Mouse (Mus musculus) neural tube, embryonic 15.5 days (tissue): ENCODE data around the gene Sppl2c. TPM values are rescaled to one million over a fixed set of nuclear protein-coding genes. Genes with fewer than 3 reads are reported as not detected.

Experiments
- ATAC-seq: fragments of 200-750 bp; cut with Nextera tagmentation; 2 replicates; pipeline ENCODE4 v1.8.0; 2017; ENCODE audit warnings: mild to moderate bottlenecking, moderate TSS enrichment, moderate library complexity; ENCODE audit not compliant: low FRiP score
- H3K27ac ChIP-seq: fragments of 300-500 bp; sonication (generic); replicated peaks from 2 replicates; pipeline ENCODE4 v1.5.1; 2015; ENCODE audit warnings: mild to moderate bottlenecking, inconsistent platforms
- H3K27me3 ChIP-seq: fragments of 300-500 bp; sonication (generic); replicated peaks from 2 replicates; pipeline ENCODE4 v1.6.1; 2015; ENCODE audit warnings: inconsistent platforms
- H3K36me3 ChIP-seq: fragments of 300-500 bp; sonication (generic); 2 replicates; pipeline ENCODE4 v1.6.1; 2015; ENCODE audit warnings: inconsistent platforms
- H3K4me1 ChIP-seq: fragments of 300-500 bp; sonication (generic); 2 replicates; pipeline ENCODE4 v1.6.1; 2015; ENCODE audit warnings: inconsistent platforms
- H3K4me2 ChIP-seq: fragments of 300-500 bp; sonication (generic); 2 replicates; pipeline ENCODE4 v1.6.1; 2015; ENCODE audit warnings: inconsistent platforms, mild to moderate bottlenecking, moderate library complexity
- H3K4me3 ChIP-seq: fragments of 300-500 bp; sonication (generic); replicated peaks from 2 replicates; pipeline ENCODE4 v1.5.1; 2015; ENCODE audit warnings: mild to moderate bottlenecking, inconsistent platforms
- H3K9ac ChIP-seq: fragments of 300-500 bp; sonication (generic); replicated peaks from 2 replicates; pipeline ENCODE4 v1.6.1; 2015; ENCODE audit warnings: mild to moderate bottlenecking, inconsistent platforms
- H3K9me3 ChIP-seq: fragments of 300-500 bp; sonication (generic); replicated peaks from 2 replicates; pipeline ENCODE4 v1.6.1; 2016; ENCODE audit warnings: inconsistent platforms
- WGBS: fragments of 180-500 bp; shearing (Covaris S2); methylation state at CpG from one replicate; pipeline ENCODE4 v1.1.7; 2015; ENCODE audit warnings: mixed read lengths; 5-methylcytosine and 5-hydroxymethylcytosine counted together
- polyA plus RNA-seq: library from polyadenylated mRNA; unstranded; fragments of >200 nt; fragmentation: Nextera tagmentation; extraction: Ambion mirVana; gene quantifications from 2 replicates; pipeline ENCODE4 v1.2.1, GENCODE M21; 2015

Sppl2c gene
- polyA plus RNA-seq, 1 experiment from 2014 or later = not detected

DNA sequence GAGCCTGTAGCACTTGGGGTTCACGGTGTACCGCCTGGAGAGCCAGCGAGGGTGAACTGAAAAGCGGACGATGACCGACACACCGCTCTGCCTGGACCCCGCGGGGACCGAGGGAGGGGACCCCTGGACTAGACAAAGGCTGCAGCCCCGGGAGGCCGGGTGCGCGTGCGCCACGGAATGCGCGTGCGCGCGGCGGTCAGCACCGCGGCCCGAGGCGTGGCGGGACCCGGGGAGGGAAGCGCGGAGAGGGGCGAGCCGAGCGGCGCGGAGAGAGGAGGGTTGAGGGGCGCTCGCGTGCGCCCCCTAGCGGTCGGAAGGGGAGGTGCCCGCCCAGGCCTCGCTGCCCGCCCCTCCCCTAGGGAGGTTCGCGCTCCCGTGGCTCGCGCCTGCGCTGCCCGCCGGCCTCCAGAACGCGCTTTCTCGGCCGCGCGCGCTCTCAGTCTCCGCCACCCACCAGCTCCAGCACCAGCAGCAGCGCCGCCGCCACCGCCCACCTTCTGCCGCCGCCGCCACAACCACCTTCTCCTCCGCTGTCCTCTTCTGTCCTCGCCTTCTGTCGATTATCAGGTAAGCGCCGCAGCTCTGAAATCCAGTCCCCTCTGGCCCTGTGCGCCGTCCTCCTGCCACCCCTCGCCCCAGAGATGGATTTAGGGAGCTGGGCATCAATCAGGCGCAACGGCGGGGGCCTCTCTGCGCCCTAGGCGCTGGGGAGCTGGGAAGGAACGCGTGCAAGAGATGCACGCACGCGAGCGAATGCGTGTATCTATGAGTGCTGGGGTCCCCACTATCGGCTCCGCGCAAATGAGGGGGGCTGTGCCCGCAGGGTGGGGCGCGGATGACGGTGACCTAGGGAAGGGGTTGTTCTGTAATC, 45.1 kb downstream of the Sppl2c start, which contains the start of gene Mapt:
TSS of gene Mapt (plus strand) at position 350 of the 871 bp plus-strand sequence.
- Histone ChIP-seq H3K4me1 (peaks cover 46% of the 10 kb centered on the region), H3K27ac (peak within 1 kb of the TSS; percentile 94), H3K36me3 (no peaks in the 10 kb centered on the region), H3K4me2 (peak within 1 kb of the TSS; percentile 79), H3K27me3 (no peaks in the 10 kb centered on the region; the same call in 1 of the 2 replicates), H3K9ac (peak within 1 kb of the TSS; percentile 86), H3K9me3 (no peaks in the 10 kb centered on the region), H3K4me3 (peak within 1 kb of the TSS; percentile 57)
- under 1% methylated on average over 59 of the region's 94 CpGs for WGBS
- peak; percentile 74 for ATAC-seq

DNA sequence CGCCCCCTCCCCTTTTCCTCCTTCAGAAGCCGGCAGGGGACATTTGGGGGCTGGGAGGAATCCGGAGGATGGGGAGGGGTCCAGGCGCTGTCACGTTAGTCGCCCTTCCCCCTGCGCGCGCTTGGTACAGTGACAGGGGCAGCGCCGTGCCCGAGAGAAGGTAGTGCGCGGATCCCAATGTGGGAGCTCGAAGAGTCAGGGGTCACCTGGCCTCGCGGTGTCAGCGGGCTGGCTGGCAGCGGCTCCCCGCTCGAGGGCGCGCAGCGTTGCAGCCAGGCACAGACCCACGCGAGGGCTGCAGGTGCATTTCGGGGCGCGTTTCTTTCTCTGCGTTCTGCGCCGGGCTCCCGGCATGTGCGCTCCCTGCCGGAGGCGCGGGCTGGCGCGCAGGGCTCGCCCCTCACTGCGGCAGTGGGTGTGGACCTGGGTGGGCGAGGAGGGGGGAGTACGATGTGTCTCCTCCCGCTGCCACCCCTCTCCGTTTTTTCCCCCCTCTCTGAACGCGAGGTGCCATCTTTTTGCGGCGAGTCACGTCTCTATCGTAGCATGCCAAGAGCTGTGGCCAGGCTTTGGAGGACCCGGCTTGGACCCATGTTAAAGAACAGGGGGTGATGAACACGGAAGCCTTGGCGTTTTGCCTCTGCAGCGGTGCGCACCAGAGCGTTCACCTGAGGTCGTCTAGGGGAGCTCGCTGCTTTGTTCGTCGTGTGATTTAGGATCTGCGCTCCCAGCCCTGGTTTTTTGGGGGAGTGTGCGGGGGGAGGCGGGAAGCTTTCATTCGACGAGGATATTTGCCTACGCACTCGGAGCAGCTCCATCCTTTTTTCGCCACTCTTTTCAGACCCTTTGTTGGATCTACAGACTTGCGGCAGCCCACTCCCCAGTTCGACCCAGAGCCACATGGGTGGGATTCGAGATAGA, 46.3 kb downstream of the Sppl2c start:
- Histone ChIP-seq H3K9me3 (no peaks in the 10 kb centered on the region), H3K36me3 (no peaks in the 10 kb centered on the region), H3K4me3 (peak overlapping the region; percentile 57), H3K4me2 (peak overlapping the region; percentile 79), H3K27ac (peak overlapping the region; percentile 94), H3K9ac (peak overlapping the region; percentile 86), H3K4me1 (peaks cover 57% of the 10 kb centered on the region), H3K27me3 (no peaks in the 10 kb centered on the region; the same call in 1 of the 2 replicates)
- under 1% methylated on average over 69 of the region's 72 CpGs for WGBS
- ATAC-seq = peak; percentile 64

DNA sequence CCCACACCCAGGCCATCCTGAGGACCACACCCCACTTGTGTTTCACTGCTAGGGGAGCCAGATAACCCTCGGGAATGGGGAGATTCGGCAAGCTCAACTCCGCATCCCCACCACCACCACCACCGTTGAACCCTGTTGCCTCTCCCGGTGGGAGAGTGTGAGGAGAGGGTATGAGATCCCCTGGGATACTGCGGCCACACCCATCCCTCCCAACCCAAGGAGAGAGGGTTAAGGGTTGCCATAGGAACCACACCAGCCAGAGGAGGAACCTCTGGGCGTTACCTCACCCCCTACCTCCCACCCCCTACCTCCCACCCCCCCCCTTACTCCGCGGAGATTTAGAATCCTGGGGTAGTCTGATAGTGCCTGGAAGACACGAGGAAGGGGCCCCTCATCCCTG, 47.0 kb downstream of the Sppl2c start:
- no peaks in the 10 kb centered on the region; the same call in 1 of the 2 replicates for H3K27me3 ChIP-seq

DNA sequence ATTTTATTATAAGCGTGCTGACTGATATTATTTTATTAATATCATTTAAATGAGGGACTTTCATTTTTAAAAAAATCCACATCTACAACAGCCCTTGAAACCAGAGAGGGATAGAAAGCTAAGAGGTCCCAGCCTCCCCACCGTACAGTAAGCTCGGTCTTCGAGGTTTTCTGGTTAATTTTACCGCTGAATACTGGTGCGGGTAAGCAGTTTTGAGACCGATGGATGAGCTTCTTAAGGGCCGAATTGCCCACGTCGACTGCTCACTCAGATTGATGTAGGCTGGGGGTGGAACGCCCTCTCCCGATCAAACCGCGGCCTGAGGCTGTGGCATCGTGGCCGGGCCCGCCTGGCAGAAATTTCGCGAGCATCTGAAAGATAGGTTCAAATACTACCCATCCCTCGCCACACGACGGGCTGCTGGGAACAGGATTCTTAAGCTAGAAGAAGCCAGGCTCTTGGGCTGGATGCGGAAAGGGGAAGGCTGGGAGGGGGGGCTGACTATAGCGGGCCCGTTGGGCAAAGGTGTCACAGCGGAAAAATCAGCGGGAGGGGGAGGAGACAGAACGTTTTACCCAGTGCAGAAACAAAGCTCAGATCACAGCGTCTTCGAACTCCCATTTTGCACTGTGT, 47.6 kb downstream of the Sppl2c start:
- Histone ChIP-seq H3K4me3 (peak overlapping the region; percentile 57), H3K27ac (peak overlapping the region; percentile 94), H3K9me3 (no peaks in the 10 kb centered on the region), H3K27me3 (no peaks in the 10 kb centered on the region; the same call in 1 of the 2 replicates), H3K4me2 (peak overlapping the region; percentile 79), H3K4me1 (peaks cover 69% of the 10 kb centered on the region), H3K9ac (peak overlapping the region; percentile 86), H3K36me3 (no peaks in the 10 kb centered on the region)
- ATAC-seq = no peak
- 1% methylated on average over 30 of the region's 30 CpGs for WGBS

More for the DNA sequence above, 47.0 kb downstream of the Sppl2c start:
- Histone ChIP-seq H3K4me2 (peak overlapping the region; percentile 79), H3K4me3 (peak overlapping the region; percentile 57), H3K9ac (peak overlapping the region; percentile 86), H3K27ac (peak overlapping the region; percentile 94), H3K4me1 (peaks cover 64% of the 10 kb centered on the region), H3K9me3 (no peaks in the 10 kb centered on the region), H3K36me3 (no peaks in the 10 kb centered on the region)
- WGBS = under 1% methylated on average over 10 of the region's 10 CpGs
- ATAC-seq = no peak

DNA sequence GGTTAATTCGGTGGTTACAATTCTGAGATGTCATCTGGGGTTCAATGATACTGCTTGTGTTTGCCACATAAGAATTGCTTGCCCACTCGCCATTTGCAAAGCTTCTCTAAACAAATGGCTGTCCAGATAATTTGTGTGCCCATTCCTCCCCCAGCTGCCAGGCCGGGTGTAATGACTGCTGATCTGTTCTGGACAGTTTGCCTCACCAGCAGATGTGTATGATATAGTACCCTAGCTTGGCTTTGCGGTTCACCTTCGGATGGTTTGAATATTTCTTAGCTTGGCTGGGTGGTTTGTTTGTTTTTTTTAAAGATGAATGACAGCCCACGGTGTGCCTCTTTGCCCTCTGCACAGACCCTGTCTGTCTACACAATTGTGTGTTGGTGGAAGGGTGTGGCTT, 48.6 kb downstream of the Sppl2c start:
- no peak overlapping the region for H3K27ac ChIP-seq
- peak overlapping the region; percentile 57 for H3K4me3 ChIP-seq
- no peaks in the 10 kb centered on the region for H3K9me3 ChIP-seq
- ATAC-seq = no peak
- H3K9ac ChIP-seq = peak overlapping the region; percentile 86
- WGBS = 18% methylated on average over 6 of the region's 6 CpGs
- peak overlapping the region; percentile 79 for H3K4me2 ChIP-seq
- H3K27me3 ChIP-seq = no peaks in the 10 kb centered on the region; the same call in 1 of the 2 replicates
- H3K4me1 ChIP-seq = peaks cover 69% of the 10 kb centered on the region
- no peaks in the 10 kb centered on the region for H3K36me3 ChIP-seq

DNA sequence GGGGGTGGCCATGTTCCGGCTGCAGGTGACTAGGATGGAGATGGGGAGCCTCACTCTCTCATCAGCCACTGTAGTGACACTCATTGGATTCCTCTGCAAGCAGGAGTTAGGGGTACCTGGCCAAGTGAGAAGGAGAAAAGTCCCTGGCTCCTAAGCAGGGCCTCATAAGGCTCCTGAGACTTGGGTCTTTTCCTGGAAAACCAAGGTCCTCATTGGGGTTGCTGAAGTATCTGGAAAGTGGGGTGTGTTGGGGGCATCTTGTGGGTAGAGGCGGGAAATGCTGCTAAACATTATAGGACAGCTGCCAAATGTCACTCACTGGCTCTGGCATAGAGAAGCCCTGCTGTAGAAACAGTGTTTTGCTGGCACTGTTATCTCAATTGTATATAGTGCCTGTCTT, 49.8 kb downstream of the Sppl2c start:
- H3K4me1 ChIP-seq = peaks cover 62% of the 10 kb centered on the region
- ATAC-seq = no peak
- no peak overlapping the region for H3K27ac ChIP-seq
- H3K36me3 ChIP-seq = no peaks in the 10 kb centered on the region
- 0 out of 2 replicates have a peak overlapping the region, but pooled peaks have one; percentile 9 for H3K9ac ChIP-seq
- H3K4me2 ChIP-seq = peak overlapping the region; percentile 79
- no peaks in the 10 kb centered on the region for H3K9me3 ChIP-seq
- peak overlapping the region; percentile 57 for H3K4me3 ChIP-seq
- WGBS = 76% methylated on average over 2 of the region's 2 CpGs
- H3K27me3 ChIP-seq = no peaks in the 10 kb centered on the region; the same call in 1 of the 2 replicates

DNA sequence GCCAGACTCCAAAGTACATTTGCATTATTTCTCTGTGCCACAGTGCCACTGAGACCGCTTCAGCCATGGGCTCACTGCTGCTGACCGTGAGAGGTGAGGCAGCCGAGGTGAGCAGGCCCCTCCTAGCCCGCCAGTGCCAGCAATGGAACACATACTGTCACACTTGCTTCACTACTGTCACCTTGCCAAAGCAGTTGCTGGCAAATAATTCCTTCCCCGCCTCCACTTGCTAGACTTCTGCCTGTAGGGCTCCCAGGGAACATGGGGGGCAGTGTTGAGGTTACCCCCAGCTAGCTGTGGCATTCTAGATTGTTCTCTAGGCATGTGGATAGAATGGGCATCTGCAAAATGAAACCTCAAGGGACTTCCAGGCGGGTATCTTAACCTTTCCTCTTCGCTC, 51.1 kb downstream of the Sppl2c start:
- Histone ChIP-seq H3K9me3 (no peaks in the 10 kb centered on the region), H3K4me1 (peaks cover 56% of the 10 kb centered on the region), H3K9ac (no peak overlapping the region), H3K27ac (peak overlapping the region; percentile 33), H3K4me3 (0 out of 2 replicates have a peak overlapping the region, but pooled peaks have one; percentile 0), H3K36me3 (no peaks in the 10 kb centered on the region), H3K27me3 (no peaks in the 10 kb centered on the region; the same call in 1 of the 2 replicates), H3K4me2 (peak overlapping the region; percentile 79)
- WGBS = 48% methylated on average over 7 of the region's 7 CpGs
- no peak for ATAC-seq

DNA sequence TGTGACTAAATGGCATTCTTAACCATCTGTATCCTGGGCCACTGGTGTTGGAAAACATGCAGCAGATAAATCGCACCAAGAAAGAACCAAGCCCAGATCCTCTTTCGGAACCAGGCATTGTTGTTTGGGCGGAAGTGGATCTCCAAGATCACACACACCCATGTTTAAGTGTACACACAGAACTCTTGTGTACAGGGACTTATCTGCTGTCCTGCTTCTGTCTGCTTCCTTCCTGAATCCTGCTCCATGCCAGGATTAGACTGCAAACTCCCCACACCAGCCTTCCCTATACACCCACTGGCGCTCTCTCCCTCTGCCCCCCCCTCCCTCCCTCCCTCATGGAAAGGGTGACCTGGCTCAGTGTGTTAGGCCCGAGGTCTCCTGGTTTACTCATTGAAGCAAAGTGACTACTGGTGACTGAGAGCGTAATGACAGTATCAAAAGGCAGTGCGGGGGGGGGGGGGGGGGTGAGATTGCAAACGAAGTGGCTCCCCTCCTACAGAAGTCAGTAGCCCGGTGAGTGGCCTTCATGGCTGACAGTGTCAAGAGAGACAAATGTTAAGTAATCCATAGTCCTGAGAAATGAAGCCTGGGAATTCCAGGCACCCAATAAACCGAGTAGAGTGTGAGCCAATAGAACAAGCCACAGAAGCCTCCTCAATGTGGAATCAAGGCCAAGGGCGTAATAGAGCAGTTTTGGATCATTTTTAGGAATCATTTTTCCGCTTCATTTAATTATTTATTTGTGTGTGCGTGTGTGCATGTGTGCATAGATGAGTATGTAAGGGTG, 52.0 kb downstream of the Sppl2c start:
- H3K36me3 ChIP-seq = no peaks in the 10 kb centered on the region
- no peak overlapping the region for H3K27ac ChIP-seq
- H3K9ac ChIP-seq = no peak overlapping the region
- no peak overlapping the region for H3K4me3 ChIP-seq
- peaks cover 51% of the 10 kb centered on the region for H3K4me1 ChIP-seq
- H3K4me2 ChIP-seq = peak overlapping the region; percentile 79; the same call in 1 of the 2 replicates
- no peaks in the 10 kb centered on the region for H3K27me3 ChIP-seq
- H3K9me3 ChIP-seq = no peaks in the 10 kb centered on the region
- ATAC-seq = no peak
- WGBS = 62% methylated on average over 12 of the region's 13 CpGs
